Mouse (Mus musculus): Measurements from ENCODE around the gene Slc37a4.
"Not testable (repeated sequence)": the region's sequence is repeated elsewhere in the genome, so short reads cannot be mapped to it uniquely, and the experiment has no call there.

The Slc37a4 gene

DNA sequence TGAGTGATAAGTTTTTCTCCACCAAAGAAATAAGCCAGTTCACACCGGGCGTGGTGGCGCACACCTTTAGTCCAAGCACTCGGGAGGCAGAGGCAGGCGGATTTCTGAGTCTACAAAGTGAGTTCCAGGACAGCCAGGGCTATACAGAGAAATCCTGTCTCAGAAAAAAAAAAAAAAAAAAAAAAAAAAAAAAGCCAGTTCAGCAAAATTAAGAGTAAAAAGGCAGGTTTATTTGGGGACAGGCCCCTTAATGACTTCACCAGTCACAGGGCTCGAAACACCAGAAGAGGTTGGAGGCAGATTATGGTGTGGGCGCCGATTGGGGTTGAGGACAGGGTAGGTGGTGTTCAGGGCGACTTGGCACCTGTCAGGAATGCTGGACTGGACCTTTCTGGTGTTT lies 23.1 kb downstream of the Slc37a4 start:
- in situ Hi-C loops (cut with MboI; ENCODE audit: low pct_unique_long_range_greater_than_20kb in 1 of 2, low sequenced_read_pairs in 2 of 2, unreplicated experiment in 1 of 2), result not testable (repeated sequence)

DNA sequence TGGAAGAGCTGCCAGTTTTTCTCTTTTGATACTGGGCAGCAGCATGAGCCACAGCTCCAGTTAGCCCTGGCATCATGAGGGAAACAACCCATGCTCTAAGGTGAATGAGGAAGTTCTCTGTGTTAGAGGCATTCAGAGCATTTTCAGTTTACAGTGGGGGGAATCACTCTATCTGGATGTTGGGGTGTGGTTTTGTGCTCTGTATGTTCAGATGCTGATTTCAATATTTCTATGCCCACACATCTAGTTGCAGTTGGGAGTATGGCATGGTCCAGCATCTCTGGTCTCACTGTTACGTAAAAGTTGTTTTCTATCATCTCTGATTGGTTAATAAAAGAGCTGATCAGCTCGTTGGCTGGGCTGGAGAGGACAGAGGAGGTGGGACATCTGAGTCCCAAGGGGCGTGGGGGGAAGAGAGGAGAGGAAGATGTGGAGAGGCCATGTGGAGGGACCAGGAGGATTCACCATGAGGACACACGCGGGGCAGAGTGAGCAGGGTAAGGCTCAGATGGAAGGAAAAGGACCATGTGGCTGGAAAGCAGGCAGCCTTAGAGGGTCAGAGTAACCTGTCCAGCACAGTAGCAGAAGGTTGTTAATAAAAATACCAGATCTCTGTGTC lies 23.7 kb downstream of the Slc37a4 start:
- in situ Hi-C loops (cut with MboI; ENCODE audit: low pct_unique_long_range_greater_than_20kb in 1 of 2, low sequenced_read_pairs in 2 of 2, unreplicated experiment in 1 of 2), result no loop called here

DNA sequence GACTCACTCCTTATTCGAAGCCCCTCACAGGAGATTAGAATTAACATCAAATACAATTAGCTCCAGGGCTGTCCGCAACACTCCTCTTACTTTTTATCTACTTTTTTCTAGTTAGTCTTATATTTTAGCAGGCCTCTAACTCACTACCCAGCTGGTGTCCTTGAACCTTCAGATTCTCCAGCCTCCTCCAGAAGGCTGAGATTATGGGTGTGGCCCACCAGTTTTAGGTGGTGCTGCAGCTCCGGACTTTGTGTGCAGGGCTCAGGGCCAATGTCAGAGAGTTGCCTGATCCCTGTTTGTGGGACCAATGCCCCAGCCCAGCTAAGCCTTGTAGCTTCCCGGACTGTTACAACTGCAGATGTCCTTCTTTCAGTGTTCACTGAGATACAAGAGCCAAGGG lies 26.9 kb downstream of the Slc37a4 start:
- in situ Hi-C loops (cut with MboI; ENCODE audit: low pct_unique_long_range_greater_than_20kb in 1 of 2, low sequenced_read_pairs in 2 of 2, unreplicated experiment in 1 of 2), result no loop called here

DNA sequence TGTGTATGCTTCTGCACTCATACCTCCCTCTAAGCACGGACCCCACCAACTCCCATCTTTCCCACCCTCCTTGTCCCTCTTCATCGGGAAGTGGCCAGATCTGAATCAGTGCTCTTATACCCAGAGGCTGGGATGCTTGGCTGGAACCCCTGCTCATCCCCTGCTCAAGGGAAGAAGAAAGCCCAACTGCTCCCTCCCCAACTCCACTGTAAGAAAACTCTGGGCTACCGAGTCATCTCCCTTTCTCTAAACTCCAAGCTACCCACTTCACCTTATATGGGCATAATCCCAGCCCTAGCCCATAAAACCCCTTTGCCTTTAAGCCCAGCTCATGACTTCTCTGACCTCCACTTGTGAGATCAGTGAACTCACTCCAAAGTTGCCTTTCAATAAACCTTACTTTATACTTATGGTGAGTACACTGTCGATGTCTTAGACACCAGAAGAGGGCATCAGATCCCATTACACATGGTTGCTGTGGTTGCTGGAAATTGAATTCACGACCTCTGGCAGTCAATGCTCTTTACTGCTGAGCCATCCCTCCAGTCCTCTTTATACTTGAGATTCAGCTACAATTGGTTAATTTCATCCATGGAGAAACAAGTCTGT lies 36.0 kb downstream of the Slc37a4 start:
- in situ Hi-C loops (cut with MboI; ENCODE audit: low pct_unique_long_range_greater_than_20kb in 1 of 2, low sequenced_read_pairs in 2 of 2, unreplicated experiment in 1 of 2), result no loop called here

DNA sequence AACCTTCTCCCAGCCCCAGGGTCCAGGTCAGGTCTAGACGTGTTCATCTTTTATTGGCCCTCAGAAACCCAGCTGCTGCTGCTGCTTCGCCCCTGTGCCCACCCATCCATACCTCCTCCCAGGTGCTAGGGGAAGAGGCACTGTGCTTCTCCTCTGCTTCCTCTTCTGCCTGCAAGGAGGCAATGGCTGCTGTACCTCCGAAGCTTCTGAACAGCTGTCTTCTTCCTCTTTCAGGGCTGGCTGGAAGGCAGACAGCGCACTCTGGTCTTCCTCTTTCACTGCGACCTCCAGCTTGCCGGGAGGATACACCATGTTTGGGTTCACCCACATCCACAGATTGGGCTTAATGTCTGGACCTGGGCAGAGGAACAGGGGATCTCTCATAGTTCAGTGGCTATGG lies 39.1 kb downstream of the Slc37a4 start:
- in situ Hi-C loops (cut with MboI; ENCODE audit: low pct_unique_long_range_greater_than_20kb in 1 of 2, low sequenced_read_pairs in 2 of 2, unreplicated experiment in 1 of 2), result no loop called here

DNA sequence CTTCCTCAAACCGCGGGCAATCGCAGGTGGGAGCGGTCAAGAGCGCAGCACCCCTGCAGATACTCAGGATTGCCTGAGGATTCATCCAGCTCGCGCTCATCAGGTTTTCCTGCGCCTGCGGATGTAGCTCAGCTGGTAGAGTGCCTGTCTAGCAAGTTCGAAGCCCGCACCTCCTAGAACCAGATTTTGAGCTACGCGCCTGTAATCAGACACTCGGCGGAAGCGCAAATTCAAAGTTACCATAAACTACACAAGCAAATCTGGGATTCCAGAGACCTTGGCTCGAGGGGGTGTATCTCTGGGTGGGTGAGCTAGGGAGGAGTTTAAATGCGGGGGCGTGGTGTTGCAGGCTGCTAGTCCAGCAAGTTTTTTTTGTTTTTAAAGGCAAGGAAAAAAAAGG lies 44.3 kb downstream of the Slc37a4 start, which contains the start of gene Foxr1:
Foxr1 (minus strand) TSS at position 176 of the 400 bp plus-strand sequence.
- in situ Hi-C loops (cut with MboI; ENCODE audit: low pct_unique_long_range_greater_than_20kb in 1 of 2, low sequenced_read_pairs in 2 of 2, unreplicated experiment in 1 of 2), result no loop called here

DNA sequence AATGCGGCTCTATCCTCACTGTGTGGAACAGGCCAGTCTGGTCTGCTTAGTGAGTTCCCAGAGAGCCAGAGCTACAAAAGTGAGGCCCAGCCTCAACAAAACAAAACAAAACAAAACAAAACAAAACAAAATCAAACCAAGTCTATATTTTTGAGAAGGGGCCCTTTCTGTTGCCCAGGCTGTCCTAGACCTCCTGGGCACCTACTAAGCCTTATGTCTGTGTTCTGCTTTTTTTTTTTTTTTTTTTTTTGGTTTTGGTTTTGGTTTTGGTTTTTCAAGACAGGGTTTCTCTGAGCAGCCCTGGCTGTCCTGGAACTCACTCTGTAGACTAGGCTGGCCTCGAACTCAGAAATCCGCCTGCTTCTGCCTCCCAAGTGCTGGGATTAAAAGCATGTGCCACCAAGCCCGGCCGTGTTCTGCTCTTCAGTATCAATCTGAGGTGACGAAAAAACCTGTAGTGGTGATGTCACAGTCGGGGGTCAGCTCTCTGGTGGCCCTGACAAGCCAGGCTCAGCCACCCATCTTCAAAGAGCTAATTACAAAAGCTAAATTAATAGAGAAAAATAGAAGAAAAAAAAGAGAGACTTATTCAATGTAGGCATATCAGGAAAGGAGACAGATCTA lies 47.9 kb downstream of the Slc37a4 start:
- in situ Hi-C loops (cut with MboI; ENCODE audit: low pct_unique_long_range_greater_than_20kb in 1 of 2, low sequenced_read_pairs in 2 of 2, unreplicated experiment in 1 of 2), result not testable (repeated sequence)

DNA sequence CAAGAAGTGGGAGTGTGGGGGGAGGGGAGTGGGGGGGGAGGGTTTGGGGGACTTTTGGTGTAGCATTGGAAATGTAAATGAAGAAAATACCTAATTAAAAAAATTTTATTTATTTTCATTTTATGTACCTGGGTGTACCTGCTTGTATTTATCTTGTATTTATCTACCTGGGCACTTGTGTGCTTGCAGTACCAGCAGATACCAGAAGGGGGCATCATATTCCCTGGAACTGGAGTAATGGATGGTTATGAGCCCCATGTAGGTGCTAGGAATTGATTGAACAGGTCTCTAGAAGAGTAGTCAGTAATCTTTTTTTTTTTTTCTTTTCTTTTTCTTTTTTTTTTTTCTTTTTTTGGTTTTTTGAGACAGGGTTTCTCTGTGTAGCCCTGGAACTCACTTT lies 53.7 kb downstream of the Slc37a4 start:
- in situ Hi-C loops (cut with MboI; ENCODE audit: low pct_unique_long_range_greater_than_20kb in 1 of 2, low sequenced_read_pairs in 2 of 2, unreplicated experiment in 1 of 2), result loop anchor here in 1 of 2 experiments (10.0 to 25.0 kb wide), 2 partner anchors 54 to 687 kb away; partner anchors contain the start of gene Scn4b
